Mouse (Mus musculus): ENCODE data around the gene Zc3hav1.

GRCm38 (mm10) chr6:38342666-38342992 lies 11.8 kb downstream of the Zc3hav1 start:
- TF ChIP-seq GATA1 (IDR thresholded peaks at IDR 0.05; ENCODE audit: borderline replicate concordance, low read length): no peak
- TF ChIP-seq FLI1 (IDR thresholded peaks at IDR 0.05; ENCODE audit: low read length): no peak
